ENCODE assay signal across 8 mouse cellular contexts in genomic region chr8:84945633-84946527, GRCm38 (mm10). TPM values are rescaled to one million over a fixed set of nuclear protein-coding genes. Genes with fewer than 3 reads are reported as not detected.
DNase-seq lines count a peak whose midpoint lies in the region; ATAC-seq and TF ChIP-seq lines count a peak whose summit lies in the region.

No protein-coding gene starts in this region.

- DNase-seq in left cerebral cortex, adult 2 months (ENCODE audit: extremely low spot score in 1 of 2, low spot score in 2 of 2): peak in 1 of 2 experiments; percentile 51
- DNase-seq in left cerebral cortex, adult 11 months (ENCODE audit: low spot score): no peak
- peak; percentile 70 for DNase-seq in brain, embryonic 14.5 days (ENCODE audit: low read depth)
- peak; percentile 40 to 62 for DNase-seq in left cerebral cortex, postnatal 36 days (ENCODE audit: low spot score in 2 of 2)
- DNase-seq in urinary bladder, postnatal 36 days (ENCODE audit: low spot score in 2 of 2): no peak
- no peak for DNase-seq in kidney, postnatal 25 days

- peak overlapping the region; percentile 71 for H3K4me3 ChIP-seq in left cerebral cortex, adult 2 months
- H3K4me3 ChIP-seq in embryonic facial prominence, embryonic 13.5 days: peak overlapping the region; percentile 47
- H3K4me3 ChIP-seq in neural tube, embryonic 15.5 days (replicated peaks): peak overlapping the region; percentile 59

- 0 out of 2 replicates have a peak overlapping the region, but pooled peaks have one; percentile 32 for H3K9ac ChIP-seq in embryonic facial prominence, embryonic 13.5 days
- H3K9ac ChIP-seq in neural tube, embryonic 15.5 days (replicated peaks): peak overlapping the region; percentile 76

- 0 out of 2 replicates have a peak, but pooled peaks have one; percentile 13 for ATAC-seq in embryonic facial prominence, embryonic 13.5 days (ENCODE audit: insufficient number of reproducible peaks, insufficient read depth, low FRiP score, low TSS enrichment, low read depth)
- ATAC-seq in neural tube, embryonic 15.5 days (ENCODE audit: low FRiP score): peak; percentile 72

- TF ChIP-seq POLR2A in brain, embryonic 14.5 days (IDR thresholded peaks at IDR 0.05; ENCODE audit: borderline replicate concordance, extremely low read depth, insufficient read depth, insufficient read length, poor library complexity, severe bottlenecking): no peak

- H3K4me2 ChIP-seq in embryonic facial prominence, embryonic 13.5 days: peak overlapping the region; percentile 85
- H3K4me2 ChIP-seq in neural tube, embryonic 15.5 days: peak overlapping the region; percentile 77

- H3K4me1 ChIP-seq in embryonic facial prominence, embryonic 13.5 days: peaks cover 18% of the 10 kb centered on the region
- peaks cover 36% of the 10 kb centered on the region for H3K4me1 ChIP-seq in neural tube, embryonic 15.5 days

- no peaks in the 10 kb centered on the region for H3K9me3 ChIP-seq in embryonic facial prominence, embryonic 13.5 days
- no peaks in the 10 kb centered on the region for H3K9me3 ChIP-seq in neural tube, embryonic 15.5 days (replicated peaks)

- H3K36me3 ChIP-seq in embryonic facial prominence, embryonic 13.5 days: no peaks in the 10 kb centered on the region
- no peaks in the 10 kb centered on the region for H3K36me3 ChIP-seq in neural tube, embryonic 15.5 days

- intact Hi-C loops in left cerebral cortex, adult 2 months (cut with DNase I): no loop called here
- intact Hi-C loops in left cerebral cortex, postnatal 36 days (cut with DNase I): loop anchor here (1.0 kb wide), 1 partner anchor 19 kb away; no protein-coding TSS in a partner anchor

- H3K27me3 ChIP-seq in embryonic facial prominence, embryonic 13.5 days: peaks cover 88% of the 10 kb centered on the region
- H3K27me3 ChIP-seq in neural tube, embryonic 15.5 days (replicated peaks): peaks cover 44% of the 10 kb centered on the region

- peak; percentile 59 for TF ChIP-seq CTCF in left cerebral cortex, adult 2 months (IDR thresholded peaks at IDR 0.05)
- TF ChIP-seq CTCF in brain, embryonic 14.5 days (IDR thresholded peaks at IDR 0.05; ENCODE audit: borderline replicate concordance, extremely low read depth, insufficient read depth, insufficient read length): peak; percentile 61

- H3K27ac ChIP-seq in left cerebral cortex, adult 2 months: peak overlapping the region; percentile 83; the same call in 1 of the 2 replicates
- no peak overlapping the region for H3K27ac ChIP-seq in embryonic facial prominence, embryonic 13.5 days
- H3K27ac ChIP-seq in neural tube, embryonic 15.5 days (replicated peaks): peak overlapping the region; percentile 86

- 1% methylated on average over 43 of the region's 67 CpGs for WGBS in embryonic facial prominence, embryonic 13.5 days
- under 1% methylated on average over 50 of the region's 67 CpGs for WGBS in neural tube, embryonic 15.5 days

RNA-seq across cellular contexts. Expression of gene Rtbdn, which starts 0.9 kb away (rescaled TPM):
- 1 to 10 TPM; 1.1 to 1.2 TPM for total RNA-seq in left cerebral cortex, adult 2 months (2021)
- 7.2 and 7.6 TPM in 2 replicates for polyA plus RNA-seq in brain, embryonic 14.5 days (2012; rRNA removed)
- 0.36 and 0.39 TPM in 2 replicates for polyA plus RNA-seq in embryonic facial prominence, embryonic 13.5 days (2015; fragmentation: Nextera tagmentation; extraction: Ambion mirVana)
- 1 to 10 TPM in 1 of 2 experiments, under 1 TPM in 1; 0.84 to 1.7 TPM for total RNA-seq in left cerebral cortex, postnatal 36 days (2021)
- 3.0 and 3.8 TPM in 2 replicates for polyA plus RNA-seq in neural tube, embryonic 15.5 days (2015; fragmentation: Nextera tagmentation; extraction: Ambion mirVana)

RNA-seq across cellular contexts. Expression of gene Mast1, which starts 8.7 kb away (rescaled TPM):
- total RNA-seq in left cerebral cortex, adult 2 months (2021): 10 to 100 TPM; 89.4 to 95.7 TPM
- 133 and 166 TPM in 2 replicates for polyA plus RNA-seq in brain, embryonic 14.5 days (2012; rRNA removed)
- polyA plus RNA-seq in embryonic facial prominence, embryonic 13.5 days (2015; fragmentation: Nextera tagmentation; extraction: Ambion mirVana): 1.4 and 1.6 TPM in 2 replicates
- total RNA-seq in left cerebral cortex, postnatal 36 days (2021): 10 to 100 TPM; 85.9 to 94.2 TPM
- 60.7 and 74.7 TPM in 2 replicates for polyA plus RNA-seq in neural tube, embryonic 15.5 days (2015; fragmentation: Nextera tagmentation; extraction: Ambion mirVana)

RNA-seq across cellular contexts. Expression of gene Gm49661, which starts 23.4 kb away (rescaled TPM):
- total RNA-seq in left cerebral cortex, adult 2 months (2021): not detected
- not detected in 2 replicates for polyA plus RNA-seq in brain, embryonic 14.5 days (2012; rRNA removed)
- not detected in 2 replicates for polyA plus RNA-seq in embryonic facial prominence, embryonic 13.5 days (2015; fragmentation: Nextera tagmentation; extraction: Ambion mirVana)
- total RNA-seq in left cerebral cortex, postnatal 36 days (2021): 1 to 10 TPM in 1 of 2 experiments, not detected in 1; 1.6 TPM
- not detected in 2 replicates for polyA plus RNA-seq in neural tube, embryonic 15.5 days (2015; fragmentation: Nextera tagmentation; extraction: Ambion mirVana)

RNA-seq across cellular contexts. Expression of gene Prdx2, which starts 23.5 kb away (rescaled TPM):
- 100 to 1,000 TPM; 319 to 333 TPM for total RNA-seq in left cerebral cortex, adult 2 months (2021)
- polyA plus RNA-seq in brain, embryonic 14.5 days (2012; rRNA removed): 756 and 915 TPM in 2 replicates
- 888 and 1,010 TPM in 2 replicates for polyA plus RNA-seq in embryonic facial prominence, embryonic 13.5 days (2015; fragmentation: Nextera tagmentation; extraction: Ambion mirVana)
- total RNA-seq in left cerebral cortex, postnatal 36 days (2021): 100 to 1,000 TPM; 324 to 340 TPM
- polyA plus RNA-seq in neural tube, embryonic 15.5 days (2015; fragmentation: Nextera tagmentation; extraction: Ambion mirVana): 930 and 1,070 TPM in 2 replicates

RNA-seq across cellular contexts. Expression of gene Rnaseh2a, which starts 23.7 kb away (rescaled TPM):
- total RNA-seq in left cerebral cortex, adult 2 months (2021): 10 to 100 TPM; 43.4 to 47.3 TPM
- polyA plus RNA-seq in brain, embryonic 14.5 days (2012; rRNA removed): 41.8 and 51.3 TPM in 2 replicates
- 93.2 and 94.5 TPM in 2 replicates for polyA plus RNA-seq in embryonic facial prominence, embryonic 13.5 days (2015; fragmentation: Nextera tagmentation; extraction: Ambion mirVana)
- 10 to 100 TPM; 41.2 to 55.4 TPM for total RNA-seq in left cerebral cortex, postnatal 36 days (2021)
- 55.0 and 81.5 TPM in 2 replicates for polyA plus RNA-seq in neural tube, embryonic 15.5 days (2015; fragmentation: Nextera tagmentation; extraction: Ambion mirVana)

Comparison
In these comparisons a context has a peak if more than half of its experiments do, and no peak if none do; other contexts are left out.
1. DNase-seq: peak in brain, embryonic 14.5 days (single experiment) and left cerebral cortex, postnatal 36 days (2 of 2); none in left cerebral cortex, adult 11 months (single experiment), urinary bladder, postnatal 36 days (0 of 2) and kidney, postnatal 25 days (0 of 2).
2. RNA of gene Mast1, which starts 8.7 kb away (polyA plus RNA-seq): 133 to 166 TPM in brain, embryonic 14.5 days and 60.7 to 74.7 TPM in neural tube, embryonic 15.5 days; 1.4 to 1.6 TPM in embryonic facial prominence, embryonic 13.5 days; every median in the first group is over 10 times any median in the second.
3. Peak in every context shown above with its lines, with median percentiles within 50 percentile points of each other: H3K4me3 ChIP-seq.